Mouse (Mus musculus) neural tube, embryonic 11.5 days (tissue): ENCODE results near the gene Rab19. TPM values are rescaled to one million over a fixed set of nuclear protein-coding genes. Genes with fewer than 3 reads are reported as not detected.
"Not testable (repeated sequence)": the region's sequence is repeated elsewhere in the genome, so short reads cannot be mapped to it uniquely, and the experiment has no call there.

ENCODE experiments used
- ATAC-seq: fragments of 200-750 bp; cut with Nextera tagmentation; 2 replicates; pipeline ENCODE4 v1.8.0; 2017; ENCODE audit warnings: moderate number of reproducible peaks, mild to moderate bottlenecking, moderate TSS enrichment, moderate library complexity; ENCODE audit not compliant: insufficient read depth, low FRiP score, low TSS enrichment
- DNase-seq: peaks from one replicate; pipeline ENCODE4 v3.0.0-alpha.2; 2015; ENCODE audit warnings: low spot score
- H3K27ac ChIP-seq: fragments of 300-500 bp; sonication (generic); 2 replicates; pipeline ENCODE4 v1.5.1; 2014; ENCODE audit warnings: low read depth, mild to moderate bottlenecking, low read length
- H3K27me3 ChIP-seq: fragments of 300-500 bp; sonication (generic); 2 replicates; pipeline ENCODE4 v1.6.1; 2014; ENCODE audit warnings: mild to moderate bottlenecking, low read length, mixed read lengths; ENCODE audit not compliant: control insufficient read depth, insufficient read depth
- H3K36me3 ChIP-seq: fragments of 300-500 bp; sonication (generic); 2 replicates; pipeline ENCODE4 v1.6.1; 2014; ENCODE audit warnings: mild to moderate bottlenecking, low read length, moderate library complexity, mixed read lengths; ENCODE audit not compliant: control insufficient read depth, insufficient read depth
- H3K4me1 ChIP-seq: fragments of 300-500 bp; sonication (generic); 2 replicates; pipeline ENCODE4 v1.6.1; 2014; ENCODE audit warnings: low read length, mixed read lengths; ENCODE audit not compliant: control insufficient read depth, insufficient read depth
- H3K4me2 ChIP-seq: fragments of 300-500 bp; sonication (generic); 2 replicates; pipeline ENCODE4 v1.6.1; 2014; ENCODE audit warnings: low read depth, mild to moderate bottlenecking, moderate library complexity
- H3K4me3 ChIP-seq: fragments of 300-500 bp; sonication (generic); 2 replicates; pipeline ENCODE4 v1.5.1; 2014; ENCODE audit warnings: low read depth, low read length
- H3K9ac ChIP-seq: fragments of 300-500 bp; sonication (generic); 2 replicates; pipeline ENCODE4 v1.6.1; 2014; ENCODE audit warnings: mild to moderate bottlenecking, low read length
- H3K9me3 ChIP-seq: fragments of 300-500 bp; sonication (generic); 2 replicates; pipeline ENCODE4 v1.6.1; 2016; ENCODE audit warnings: low read length; ENCODE audit not compliant: control insufficient read depth
- WGBS: fragments of 180-500 bp; shearing (Covaris S2); extraction: QIAGEN DNeasy Blood & Tissue Kit; methylation state at CpG from one replicate; pipeline ENCODE4 v1.1.7; 2014; 5-methylcytosine and 5-hydroxymethylcytosine counted together
- polyA plus RNA-seq: library from polyadenylated mRNA; unstranded; fragments of >200 nt; fragmentation: Nextera tagmentation; extraction: Ambion mirVana; gene quantifications from 2 replicates; pipeline ENCODE4 v1.2.1, GENCODE M21; 2014

Gene Rab19
- polyA plus RNA-seq, 1 experiment from 2014 or later = 0.19 TPM

GRCm38 (mm10) chr6:39437519-39437918 is 56.5 kb downstream of the Rab19 start:
- ATAC-seq = not testable (repeated sequence)
- 91% methylated on average over 6 of the region's 6 CpGs for WGBS

More at GRCm38 (mm10) chr6:39437519-39437918, 56.5 kb downstream of the Rab19 start:
- H3K27ac ChIP-seq, H3K4me2 ChIP-seq, H3K4me3 ChIP-seq, H3K36me3 ChIP-seq, H3K27me3 ChIP-seq, H3K4me1 ChIP-seq, H3K9me3 ChIP-seq, H3K9ac ChIP-seq, DNase-seq: not testable (repeated sequence)

Other genes starting within 250 kb of the Rab19 start
- gene Kdm7a, start 174.4 kb upstream of the Rab19 start, polyA plus RNA-seq = 18.5 and 19.7 TPM in 2 replicates
- gene Slc37a3, start 3.5 kb upstream of the Rab19 start, polyA plus RNA-seq = 54.1 and 58.8 TPM in 2 replicates
- gene Mkrn1, start 39.3 kb downstream of the Rab19 start, polyA plus RNA-seq = 130 and 145 TPM in 2 replicates
- 43.6 and 43.7 TPM in 2 replicates for gene Dennd2a, start 176.7 kb downstream of the Rab19 start, polyA plus RNA-seq
- 28.9 and 32.3 TPM in 2 replicates for gene Adck2, start 192.7 kb downstream of the Rab19 start, polyA plus RNA-seq
- gene Gm42420, start 204.6 kb downstream of the Rab19 start, polyA plus RNA-seq = 0.93 and 2.1 TPM in 2 replicates
- 272 and 273 TPM in 2 replicates for gene Ndufb2, start 211.4 kb downstream of the Rab19 start, polyA plus RNA-seq